Mouse (Mus musculus) frontal cortex, adult (tissue): ENCODE results near the gene Pde7b.

Source experiments
- ATAC-seq: cut with Nextera tagmentation; 2 replicates; pipeline ENCODE4 v1.9.2; 2017; ENCODE audit warnings: mild to moderate bottlenecking, moderate library complexity, mixed read lengths; ENCODE audit not compliant: low TSS enrichment

The Pde7b gene

GRCm38 (mm10) chr10:20654187-20654586 is 70.7 kb downstream of the Pde7b start:
- peak; percentile 21; the same call in 1 of the 2 replicates for ATAC-seq

DNA sequence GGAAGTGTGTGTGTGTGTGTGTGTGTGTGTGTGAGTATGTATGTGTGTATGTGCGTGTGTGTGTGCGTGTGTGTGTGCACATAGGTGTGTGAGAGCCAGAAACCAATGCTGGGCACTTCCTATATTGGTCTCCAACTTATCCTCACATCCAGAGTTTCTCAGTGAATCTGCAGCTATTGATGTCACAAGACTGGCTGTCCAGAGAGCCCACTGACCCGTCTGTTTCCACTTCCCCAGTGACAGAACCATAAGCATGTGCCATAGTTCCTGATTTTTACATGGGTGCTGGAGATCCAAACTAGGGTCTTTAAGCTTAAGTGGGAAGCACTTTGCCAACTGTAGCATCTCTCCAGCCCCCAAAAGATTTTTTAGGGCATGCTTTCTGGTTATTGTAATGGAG is 71.6 kb downstream of the Pde7b start:
- ATAC-seq, result no peak

DNA sequence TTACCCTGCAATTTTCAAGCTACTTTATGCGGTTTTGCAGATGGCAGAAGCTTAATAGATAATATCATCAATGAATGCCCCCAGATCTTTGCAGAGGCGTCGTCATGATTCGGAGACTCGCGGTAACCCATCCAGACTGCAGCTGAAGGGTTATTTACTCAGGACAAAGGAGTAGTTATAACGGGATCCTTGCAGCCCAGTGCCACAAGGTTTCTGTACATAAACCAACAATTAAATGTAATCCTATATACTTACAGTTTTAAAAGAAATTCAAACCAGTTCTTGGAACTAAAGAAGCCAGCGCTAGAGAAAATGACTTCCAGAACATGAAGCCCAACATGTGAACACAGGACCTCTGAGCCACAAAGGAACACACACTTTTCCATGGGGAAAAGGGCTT is 88.5 kb downstream of the Pde7b start:
- no peak for ATAC-seq

DNA sequence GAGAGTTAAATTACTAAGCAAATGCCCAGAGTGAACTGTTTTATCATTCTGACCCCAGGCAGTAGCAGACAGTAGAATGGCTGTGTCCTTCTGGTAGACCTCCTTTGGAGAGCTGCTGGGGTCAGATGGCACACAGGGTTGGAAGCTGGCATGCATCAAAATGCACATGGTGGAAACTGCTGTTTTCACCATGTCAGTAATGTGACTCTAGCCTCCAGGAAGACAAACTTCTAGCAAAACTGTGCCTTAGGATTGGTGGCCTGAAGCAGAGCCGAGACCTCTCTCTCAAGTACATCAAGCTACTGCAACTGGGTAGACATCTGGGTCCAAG is 91.8 kb downstream of the Pde7b start:
- ATAC-seq, result no peak

DNA sequence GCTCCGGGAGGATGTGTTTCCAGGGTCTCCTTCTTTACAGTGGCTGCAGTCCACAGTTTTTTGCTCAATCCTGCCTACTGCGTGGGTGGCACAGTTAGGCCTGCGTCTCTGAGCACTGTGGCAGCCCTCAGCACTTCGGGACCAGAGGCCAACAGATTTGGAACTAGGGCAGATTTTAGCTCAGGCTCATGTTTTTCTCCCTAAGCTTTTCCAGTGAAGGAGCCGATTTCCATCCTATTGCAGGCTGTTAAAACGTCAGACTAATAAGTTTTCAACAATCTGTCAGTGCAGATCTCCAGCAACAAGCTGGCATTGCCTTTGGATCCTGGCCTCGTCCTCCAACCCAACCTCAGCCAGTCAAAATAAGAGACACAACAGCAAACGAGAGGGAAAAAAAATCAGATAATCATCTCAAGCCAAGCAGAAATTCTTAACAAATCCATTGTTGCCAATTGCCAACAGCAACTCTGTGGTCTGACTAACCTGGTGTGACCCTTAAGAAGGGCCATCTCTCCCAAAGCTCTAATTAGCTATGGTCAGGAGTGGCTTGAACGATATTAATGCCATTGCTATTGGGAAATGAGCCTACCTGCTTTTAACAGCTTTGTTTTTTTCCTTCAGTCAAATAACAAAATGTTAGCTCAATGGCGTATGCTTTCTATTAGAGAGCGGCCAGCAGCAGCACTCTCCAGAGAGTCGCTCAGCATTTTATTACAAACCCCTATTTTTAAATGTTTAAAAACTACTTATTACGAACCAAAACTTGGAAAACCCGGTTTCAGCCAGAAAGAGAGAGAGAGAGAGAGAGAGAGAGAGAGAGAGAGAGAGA is 92.4 kb downstream of the Pde7b start:
- ATAC-seq, result peak; percentile 14; the same call in 1 of the 2 replicates

DNA sequence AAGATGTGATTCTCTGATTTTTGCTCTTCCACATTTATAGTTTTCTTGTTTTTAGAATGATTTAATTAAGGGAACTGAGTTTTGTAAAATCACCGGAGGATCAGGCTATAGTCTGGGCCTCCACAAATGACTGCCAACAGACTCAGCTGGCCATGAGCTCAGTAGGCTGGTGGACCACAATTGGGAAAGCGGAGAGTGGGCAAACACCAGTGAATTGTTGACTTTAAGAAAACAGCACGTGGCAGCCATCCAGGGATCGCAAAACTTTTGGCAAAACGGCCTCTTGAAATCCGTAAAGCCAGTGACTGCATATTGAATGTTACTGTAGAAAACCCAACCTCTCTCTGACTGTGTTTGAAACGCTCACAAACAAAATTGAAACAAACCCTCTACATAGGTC is 94.8 kb downstream of the Pde7b start:
- no peak for ATAC-seq

- no peak for ATAC-seq
Measured at GRCm38 (mm10) chr10:20625702-20626375, 99.0 kb downstream of the Pde7b start.

- ATAC-seq, result no peak
Measured at GRCm38 (mm10) chr10:20621661-20622454, 103.0 kb downstream of the Pde7b start.

DNA sequence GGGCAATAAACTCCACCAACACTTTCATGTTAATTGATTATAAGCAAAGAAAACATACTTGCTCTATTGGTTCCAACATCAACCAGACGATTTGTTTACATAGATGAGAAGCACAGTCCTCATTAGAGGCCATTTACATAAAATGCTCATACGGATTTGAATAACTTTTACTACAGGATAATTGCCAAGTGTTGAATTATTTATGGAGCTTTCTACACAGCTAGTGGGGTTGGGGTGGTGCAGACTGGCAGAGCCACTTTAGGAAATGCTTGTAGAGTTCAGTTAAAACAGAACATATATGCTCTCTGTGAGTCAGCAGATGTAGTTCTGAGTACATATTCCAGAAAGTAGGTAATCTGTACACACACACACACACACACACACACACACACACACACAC is 118.9 kb downstream of the Pde7b start:
- no peak for ATAC-seq

GRCm38 (mm10) chr10:20595107-20595810 is 129.6 kb downstream of the Pde7b start:
- ATAC-seq, result no peak

- no peak for ATAC-seq
Measured at GRCm38 (mm10) chr10:20594015-20594414, 130.9 kb downstream of the Pde7b start.

DNA sequence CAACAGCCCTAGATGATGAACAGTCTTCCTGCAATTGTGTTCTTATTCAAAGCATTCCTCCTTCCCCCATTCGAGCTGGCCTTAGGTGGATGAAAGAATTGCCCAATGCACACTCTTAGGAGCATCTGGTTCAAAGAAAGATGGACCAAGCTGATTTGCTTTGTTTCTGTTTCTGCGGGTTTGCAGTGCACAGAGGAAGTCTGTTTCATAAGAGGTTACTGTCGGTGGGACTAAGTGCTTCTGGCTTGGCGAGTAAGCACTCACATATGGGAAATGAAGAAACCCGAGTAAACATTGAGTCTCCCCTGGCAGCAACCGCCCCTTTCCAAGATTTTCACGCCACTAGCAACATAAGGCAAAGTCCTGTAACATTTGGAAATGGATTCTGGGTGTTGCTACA is 134.8 kb downstream of the Pde7b start:
- ATAC-seq, result no peak

- ATAC-seq, result peak; percentile 99
Measured at GRCm38 (mm10) chr10:20585959-20586358, 138.9 kb downstream of the Pde7b start.

GRCm38 (mm10) chr10:20575002-20575401 is 149.9 kb downstream of the Pde7b start:
- ATAC-seq, result no peak

DNA sequence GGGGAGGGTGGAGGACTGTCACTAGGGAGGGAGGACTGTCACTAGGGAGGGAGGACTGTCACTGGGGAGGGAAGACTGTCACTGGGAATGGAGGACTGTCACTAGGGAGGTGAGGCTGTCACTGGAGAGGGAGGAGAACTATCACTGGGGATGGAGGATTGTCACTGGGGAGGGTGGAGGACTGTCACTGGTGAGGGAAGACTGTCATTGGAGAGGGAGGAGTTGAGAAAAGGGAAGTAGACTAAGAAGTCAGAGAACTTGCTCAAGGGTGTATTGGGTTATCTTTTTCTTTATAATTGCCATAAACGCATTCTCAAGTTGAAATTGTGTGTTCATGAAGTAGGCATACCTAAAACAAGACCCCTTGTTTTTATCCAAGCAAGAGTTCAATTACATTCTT is 150.5 kb downstream of the Pde7b start:
- ATAC-seq, result no peak

DNA sequence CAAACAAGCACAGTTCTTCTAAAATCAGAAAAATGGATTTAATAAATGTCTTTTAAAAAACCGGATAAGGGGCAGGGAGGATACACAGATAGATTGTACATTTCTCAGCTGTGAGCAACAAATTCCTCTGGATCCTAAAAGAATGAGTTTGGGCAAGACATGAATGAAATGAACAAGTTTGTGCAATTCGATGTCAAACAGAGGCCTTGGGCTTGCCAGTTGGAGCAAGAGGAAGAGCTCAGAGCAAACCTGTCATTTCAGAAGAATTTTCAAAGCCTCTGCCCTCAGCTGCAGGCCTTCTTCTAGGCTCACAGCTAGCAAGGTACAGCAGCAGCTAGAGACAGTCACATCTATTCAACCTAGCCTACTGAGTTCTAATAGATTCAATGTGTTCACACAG is 153.4 kb downstream of the Pde7b start:
- ATAC-seq, result no peak

DNA sequence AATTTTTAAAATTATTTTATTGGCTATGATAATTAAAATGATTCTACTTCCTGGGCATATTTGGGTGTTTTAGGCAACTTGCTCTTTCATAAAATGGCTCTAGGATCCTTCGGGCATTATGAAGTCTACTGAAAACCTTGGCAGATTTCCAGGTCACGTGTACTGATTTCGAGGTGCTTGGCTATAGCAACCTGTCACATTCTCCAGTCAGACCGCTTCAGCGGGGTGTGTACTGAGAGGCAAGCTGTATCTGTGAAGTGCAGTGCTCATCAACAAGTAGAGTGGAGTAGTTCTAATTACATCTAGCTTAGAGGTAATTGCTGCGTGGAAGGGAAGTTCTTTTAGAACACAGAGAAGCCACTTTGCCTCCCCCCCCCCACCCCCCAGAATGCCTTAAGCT is 156.2 kb downstream of the Pde7b start:
- ATAC-seq, result no peak

DNA sequence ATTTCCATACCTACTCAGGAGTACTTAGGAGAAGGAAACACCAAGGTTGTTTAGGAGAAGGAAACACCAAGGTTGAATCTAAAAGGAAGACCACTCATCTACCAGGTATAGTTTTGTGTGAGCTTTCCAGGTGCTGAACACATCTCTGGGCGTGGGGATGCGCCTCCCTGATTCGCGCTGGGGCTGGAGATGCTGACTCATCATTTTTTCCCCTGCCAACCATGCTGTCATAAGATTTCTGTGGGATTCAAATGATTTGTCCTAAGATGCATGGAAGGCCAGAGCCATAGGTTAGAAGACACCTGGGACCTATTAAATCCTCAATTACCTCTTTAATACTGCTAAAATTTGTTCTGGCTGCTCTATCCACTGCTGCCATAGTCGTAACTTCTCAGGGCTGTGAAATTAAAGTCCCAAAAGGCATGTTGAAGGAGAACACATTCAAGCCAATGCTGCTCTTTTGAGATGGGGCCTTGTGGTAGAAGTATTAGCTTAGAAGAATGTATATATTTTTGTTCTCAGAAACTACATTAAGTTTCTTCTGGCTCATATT is 157.1 kb downstream of the Pde7b start:
- no peak for ATAC-seq

- no peak for ATAC-seq
Measured at GRCm38 (mm10) chr10:20556477-20556876, 168.4 kb downstream of the Pde7b start.

DNA sequence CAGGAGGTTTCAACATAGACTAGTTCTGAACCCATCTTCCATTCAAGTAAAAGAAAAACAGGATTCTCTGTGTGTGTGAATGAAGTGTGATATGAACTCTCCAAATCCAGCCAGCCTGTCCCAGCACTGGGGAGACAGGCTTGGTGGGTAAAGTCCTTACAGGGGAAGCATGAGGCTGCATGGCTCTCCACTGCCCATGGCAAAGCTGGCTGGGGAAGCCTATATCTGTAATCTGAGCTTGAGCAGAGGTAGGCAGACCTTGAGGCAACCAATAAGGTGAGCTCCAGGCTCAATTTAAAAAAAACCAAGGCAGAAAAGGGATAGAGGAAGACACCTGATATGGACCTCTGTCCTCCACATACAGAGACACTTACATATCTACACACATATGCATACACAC is 173.5 kb downstream of the Pde7b start:
- ATAC-seq, result no peak

- ATAC-seq, result no peak
Measured at GRCm38 (mm10) chr10:20550771-20551170, 174.1 kb downstream of the Pde7b start.

- no peak for ATAC-seq
Measured at GRCm38 (mm10) chr10:20550161-20550560, 174.7 kb downstream of the Pde7b start.
